Mouse (Mus musculus) thymus, postnatal 36 days (tissue): ENCODE measurements around the gene Srsf4.

Experiments used
- DNase-seq, 2 experiments: peaks; one replicate each; pipeline ENCODE4 v3.0.0; 2022; ENCODE audit warnings: mixed read lengths in 2 of 2

The Srsf4 gene

GRCm38 (mm10) chr4:131873293-131874168 is at the start of gene Srsf4:
Gene Srsf4 (plus strand): TSS chr4:131873617.
- peak; percentile 93 to 96 for DNase-seq

GRCm38 (mm10) chr4:131824939-131825338 is 48.5 kb upstream of the Srsf4 start:
- DNase-seq = no peak

- peak; percentile 46 to 52 for DNase-seq
These were observed 47.6 kb upstream of the Srsf4 start for GRCm38 (mm10) chr4:131825830-131826229.

- no peak for DNase-seq
These were observed 46.5 kb upstream of the Srsf4 start for GRCm38 (mm10) chr4:131826905-131827304.

GRCm38 (mm10) chr4:131829123-131829522 is 44.3 kb upstream of the Srsf4 start:
- DNase-seq = no peak

- DNase-seq = no peak
These were observed 41.8 kb upstream of the Srsf4 start for GRCm38 (mm10) chr4:131831546-131832045.

- DNase-seq = no peak
These were observed 40.5 kb upstream of the Srsf4 start for GRCm38 (mm10) chr4:131832759-131833407.

- no peak for DNase-seq
These were observed 39.3 kb upstream of the Srsf4 start for GRCm38 (mm10) chr4:131833971-131834609.

GRCm38 (mm10) chr4:131836351-131836881 is 37.0 kb upstream of the Srsf4 start:
- DNase-seq = no peak

GRCm38 (mm10) chr4:131836891-131837491 is 36.4 kb upstream of the Srsf4 start:
- DNase-seq = peak in 1 of 2 experiments; percentile 19

GRCm38 (mm10) chr4:131837872-131838524 is 35.4 kb upstream of the Srsf4 start, which contains the start of gene Ptpru:
Gene Ptpru (minus strand): TSS chr4:131838288.
- peak; percentile 80 to 84 for DNase-seq

GRCm38 (mm10) chr4:131843290-131843743 is 30.1 kb upstream of the Srsf4 start, which contains the start of gene Mecr:
Gene Mecr (plus strand): TSS chr4:131843470.
- peak; percentile 87 to 89 for DNase-seq

- DNase-seq = no peak
These were observed 27.2 kb upstream of the Srsf4 start for GRCm38 (mm10) chr4:131845991-131846778.

- no peak for DNase-seq
These were observed 25.3 kb upstream of the Srsf4 start for GRCm38 (mm10) chr4:131848082-131848481.

- DNase-seq = no peak
These were observed 23.3 kb upstream of the Srsf4 start for GRCm38 (mm10) chr4:131849986-131850638.

- no peak for DNase-seq
These were observed 18.5 kb upstream of the Srsf4 start for GRCm38 (mm10) chr4:131854950-131855349.

- DNase-seq = peak; percentile 78 to 81
These were observed 12.7 kb upstream of the Srsf4 start for GRCm38 (mm10) chr4:131860492-131861340.

GRCm38 (mm10) chr4:131861341-131861739 is 12.1 kb upstream of the Srsf4 start:
- DNase-seq = peak in 1 of 2 experiments; percentile 30

- DNase-seq = no peak
These were observed 635 bp upstream of the Srsf4 start for GRCm38 (mm10) chr4:131872672-131873292.
